Mouse (Mus musculus) limb, embryonic 12.5 days (tissue): ENCODE results near the gene Ovol1. TPM values are rescaled to one million over a fixed set of nuclear protein-coding genes. Genes with fewer than 3 reads are reported as not detected.

Experiments used
- ATAC-seq: fragments of 200-750 bp; cut with Nextera tagmentation; 2 replicates; pipeline ENCODE4 v1.8.0; 2017; ENCODE audit warnings: low read depth, moderate TSS enrichment; ENCODE audit not compliant: insufficient number of reproducible peaks, insufficient read depth, low FRiP score, low TSS enrichment
- H3K27ac ChIP-seq: fragments of 300-500 bp; sonication (generic); 2 replicates; pipeline ENCODE4 v1.5.1; 2016; ENCODE audit warnings: mild to moderate bottlenecking, moderate library complexity
- H3K27me3 ChIP-seq: fragments of 300-500 bp; sonication (generic); 2 replicates; pipeline ENCODE4 v1.6.1; 2016; ENCODE audit warnings: mild to moderate bottlenecking, moderate library complexity
- H3K36me3 ChIP-seq: fragments of 300-500 bp; sonication (generic); 2 replicates; pipeline ENCODE4 v1.6.1; 2016; ENCODE audit warnings: mild to moderate bottlenecking, moderate library complexity
- H3K4me1 ChIP-seq: fragments of 300-500 bp; sonication (generic); replicated peaks from 2 replicates; pipeline ENCODE4 v1.6.1; 2016
- H3K4me2 ChIP-seq: fragments of 300-500 bp; sonication (generic); 2 replicates; pipeline ENCODE4 v1.6.1; 2016; ENCODE audit warnings: mild to moderate bottlenecking, moderate library complexity
- H3K4me3 ChIP-seq: fragments of 300-500 bp; sonication (generic); replicated peaks from 2 replicates; pipeline ENCODE4 v1.5.1; 2016; ENCODE audit warnings: mild to moderate bottlenecking
- H3K9ac ChIP-seq: fragments of 300-500 bp; sonication (generic); replicated peaks from 2 replicates; pipeline ENCODE4 v1.6.1; 2016; ENCODE audit warnings: mild to moderate bottlenecking, moderate library complexity
- H3K9me3 ChIP-seq: fragments of 300-500 bp; sonication (generic); 2 replicates; pipeline ENCODE4 v1.6.1; 2016; ENCODE audit warnings: mild to moderate bottlenecking, moderate library complexity
- WGBS: fragments of 180-500 bp; shearing (Covaris S2); methylation state at CpG from one replicate; pipeline ENCODE4 v1.1.7; 2016; 5-methylcytosine and 5-hydroxymethylcytosine counted together
- polyA plus RNA-seq: library from polyadenylated mRNA; unstranded; fragments of >200 nt; fragmentation: Nextera tagmentation; extraction: Ambion mirVana; gene quantifications from 2 replicates; pipeline ENCODE4 v1.2.1, GENCODE M21; 2016

The Ovol1 gene
- polyA plus RNA-seq, 1 experiment from 2014 or later: 1.2 TPM

DNA sequence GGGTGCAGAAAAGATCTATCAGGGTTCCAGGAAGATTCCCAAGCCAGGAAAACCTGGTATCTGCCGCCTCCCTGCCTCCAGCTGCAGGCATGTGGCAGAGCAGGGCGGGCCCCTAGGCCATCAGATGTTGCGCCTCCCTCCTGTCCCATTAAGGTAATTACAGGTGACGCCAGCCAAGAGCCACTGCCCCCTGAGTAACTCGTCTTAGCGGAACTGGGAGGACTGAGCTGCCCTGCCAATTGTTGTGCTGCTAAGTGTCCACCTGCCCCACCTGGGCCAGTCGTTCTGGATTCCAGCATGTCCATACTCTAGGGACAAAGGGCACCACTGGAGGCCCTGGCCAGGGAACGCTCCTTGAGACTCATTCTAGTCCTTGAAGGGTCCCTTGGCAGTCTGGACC is 6.6 kb downstream of the Ovol1 start:
- H3K9ac ChIP-seq: 0 out of 2 replicates have a peak overlapping the region, but pooled peaks have one; percentile 31
- H3K27ac ChIP-seq: no peak overlapping the region
- H3K4me3 ChIP-seq: no peak overlapping the region
- no peak for ATAC-seq
- no peak overlapping the region for H3K4me2 ChIP-seq
- H3K9me3 ChIP-seq: no peaks in the 10 kb centered on the region
- 43% methylated on average over 8 of the region's 8 CpGs for WGBS
- H3K27me3 ChIP-seq: peaks cover 53% of the 10 kb centered on the region
- 0 out of 2 replicates have a peak, but pooled peaks cover 6% of the 10 kb centered on the region for H3K4me1 ChIP-seq
- no peaks in the 10 kb centered on the region for H3K36me3 ChIP-seq

DNA sequence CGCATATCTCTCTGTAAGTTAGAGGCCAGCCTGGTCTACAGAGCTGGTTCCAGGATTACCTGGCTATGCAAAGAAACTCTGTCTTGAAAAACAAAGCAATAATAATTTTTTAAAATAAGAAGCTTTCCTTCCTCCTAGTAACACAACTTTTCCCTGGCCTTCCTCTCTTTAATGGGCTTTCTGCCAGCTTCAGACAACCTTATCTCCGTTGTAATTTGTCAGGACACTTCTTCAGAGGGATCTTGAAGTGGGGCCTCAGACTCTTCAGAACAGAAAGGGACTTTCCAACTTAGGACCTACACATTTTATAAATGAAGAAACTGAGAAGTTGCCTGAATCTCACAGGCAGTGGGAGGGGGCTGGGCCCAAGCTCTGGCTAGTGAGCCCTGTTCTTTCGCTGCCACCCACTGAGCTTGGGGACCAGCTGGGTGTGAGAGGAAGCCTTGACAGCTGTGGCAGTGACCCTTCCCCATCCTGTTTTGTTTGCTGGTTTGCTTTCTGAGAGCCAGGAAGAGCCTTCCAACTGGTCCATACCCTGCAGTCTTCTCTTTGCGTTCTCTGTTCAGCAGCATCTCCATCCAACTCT is 12.9 kb downstream of the Ovol1 start:
- Histone ChIP-seq H3K9ac (no peak overlapping the region), H3K27me3 (peaks cover 3% of the 10 kb centered on the region; the same call in 1 of the 2 replicates), H3K36me3 (no peaks in the 10 kb centered on the region), H3K4me2 (no peak overlapping the region), H3K9me3 (no peaks in the 10 kb centered on the region), H3K27ac (no peak overlapping the region), H3K4me1 (no peaks in the 10 kb centered on the region), H3K4me3 (no peak overlapping the region)
- ATAC-seq: no peak
- WGBS: 71% methylated on average over 4 of the region's 4 CpGs

DNA sequence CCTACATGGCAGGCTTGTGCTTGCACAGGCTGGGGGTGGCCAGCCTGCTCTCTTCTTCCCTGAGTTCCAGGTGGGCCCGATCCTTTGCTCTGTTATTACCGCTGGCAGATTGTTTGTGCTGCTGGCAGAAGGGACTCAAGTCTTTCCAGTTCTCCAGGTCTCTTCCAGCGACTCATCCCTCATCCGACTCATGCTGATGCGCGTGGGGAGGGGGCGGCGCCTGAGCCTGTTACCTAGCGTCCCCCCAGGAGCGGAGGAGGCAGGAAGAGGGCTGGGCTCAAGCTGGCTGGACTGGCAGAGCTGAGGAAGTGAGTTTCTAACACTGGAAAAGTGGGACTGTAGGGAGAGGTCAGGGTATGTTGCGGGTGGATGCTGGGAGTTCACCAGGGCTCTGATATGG is 16.4 kb downstream of the Ovol1 start:
- Histone ChIP-seq H3K27ac (no peak overlapping the region), H3K9ac (no peak overlapping the region), H3K4me1 (no peaks in the 10 kb centered on the region), H3K9me3 (no peaks in the 10 kb centered on the region), H3K4me3 (no peak overlapping the region), H3K4me2 (no peak overlapping the region), H3K27me3 (peaks cover 3% of the 10 kb centered on the region; the same call in 1 of the 2 replicates), H3K36me3 (no peaks in the 10 kb centered on the region)
- WGBS: 47% methylated on average over 11 of the region's 11 CpGs
- ATAC-seq: no peak

DNA sequence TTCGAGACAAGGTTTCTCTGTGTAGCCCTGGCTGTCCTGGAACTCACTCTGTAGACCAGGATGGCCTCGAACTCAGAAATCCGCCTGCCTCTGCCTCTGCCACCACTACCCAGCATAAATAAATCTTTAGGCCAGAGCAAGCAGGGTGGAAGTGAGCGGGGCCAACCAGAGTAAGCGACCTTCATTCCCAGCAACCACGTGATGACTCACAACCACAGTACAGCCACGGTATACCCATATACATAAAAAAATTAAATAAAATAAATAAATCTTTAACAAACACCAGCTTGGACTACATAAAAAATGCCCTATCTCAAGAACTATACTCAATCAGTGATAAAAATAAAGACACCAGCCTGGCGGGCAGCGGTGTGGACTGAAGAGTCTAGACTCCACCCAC is 17.1 kb downstream of the Ovol1 start:
- H3K4me1 ChIP-seq: no peaks in the 10 kb centered on the region
- no peak overlapping the region for H3K9ac ChIP-seq
- H3K4me3 ChIP-seq: no peak overlapping the region
- WGBS: 87% methylated on average over 9 of the region's 9 CpGs
- no peak overlapping the region for H3K4me2 ChIP-seq
- peaks cover 7% of the 10 kb centered on the region for H3K27me3 ChIP-seq
- no peaks in the 10 kb centered on the region for H3K36me3 ChIP-seq
- H3K27ac ChIP-seq: no peak overlapping the region
- H3K9me3 ChIP-seq: no peaks in the 10 kb centered on the region
- ATAC-seq: no peak

DNA sequence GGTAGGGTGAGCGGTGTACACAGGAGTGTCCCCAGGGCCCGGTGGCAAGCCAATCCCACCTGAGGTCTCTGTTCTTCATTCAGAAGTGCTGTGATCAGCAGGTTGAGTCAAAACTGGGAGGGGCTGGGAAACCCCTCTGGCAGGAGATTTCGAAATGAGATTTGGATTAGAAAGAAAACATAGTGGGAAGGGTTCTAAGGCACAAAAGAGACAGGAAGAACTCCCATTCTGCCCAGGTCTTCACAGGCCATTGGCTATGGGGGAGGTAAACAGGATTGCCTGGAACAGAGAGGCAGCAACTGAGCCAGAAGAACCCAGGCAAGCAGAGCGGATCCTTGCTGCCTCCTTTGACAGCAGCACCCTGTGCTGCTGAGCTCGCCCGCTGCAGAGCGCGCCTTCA is 21.7 kb downstream of the Ovol1 start:
- H3K4me2 ChIP-seq: no peak overlapping the region
- no peak overlapping the region for H3K27ac ChIP-seq
- 77% methylated on average over 8 of the region's 8 CpGs for WGBS
- H3K4me3 ChIP-seq: no peak overlapping the region
- H3K4me1 ChIP-seq: no peaks in the 10 kb centered on the region
- H3K9me3 ChIP-seq: no peaks in the 10 kb centered on the region
- H3K27me3 ChIP-seq: peaks cover 23% of the 10 kb centered on the region
- H3K36me3 ChIP-seq: no peaks in the 10 kb centered on the region
- H3K9ac ChIP-seq: no peak overlapping the region
- ATAC-seq: no peak

DNA sequence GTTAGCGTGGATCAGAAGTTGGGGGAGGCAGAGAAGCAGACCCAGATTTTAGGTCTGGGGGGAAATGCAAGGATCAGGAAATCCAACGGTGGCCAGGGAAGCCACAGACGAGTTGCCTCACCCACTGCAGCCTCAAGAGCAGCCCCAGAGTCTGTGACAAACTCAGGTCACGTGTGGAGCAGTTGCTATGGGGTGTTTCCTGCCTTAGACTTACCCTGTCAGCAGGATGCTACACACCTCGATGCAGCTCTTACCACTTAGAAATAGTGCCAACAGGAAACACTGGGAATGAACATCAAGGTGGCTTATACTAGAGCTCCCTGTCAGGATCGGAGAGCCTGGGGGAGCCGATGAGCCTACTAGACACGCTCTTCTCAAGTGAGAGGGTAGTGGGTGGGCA is 27.9 kb downstream of the Ovol1 start:
- Histone ChIP-seq H3K9me3 (no peaks in the 10 kb centered on the region), H3K9ac (no peak overlapping the region), H3K4me2 (no peak overlapping the region), H3K27ac (no peak overlapping the region), H3K36me3 (no peaks in the 10 kb centered on the region), H3K27me3 (peaks cover 18% of the 10 kb centered on the region; the same call in 1 of the 2 replicates), H3K4me3 (no peak overlapping the region), H3K4me1 (peaks cover 5% of the 10 kb centered on the region; the same call in 1 of the 2 replicates)
- WGBS: 63% methylated on average over 8 of the region's 8 CpGs
- ATAC-seq: no peak

DNA sequence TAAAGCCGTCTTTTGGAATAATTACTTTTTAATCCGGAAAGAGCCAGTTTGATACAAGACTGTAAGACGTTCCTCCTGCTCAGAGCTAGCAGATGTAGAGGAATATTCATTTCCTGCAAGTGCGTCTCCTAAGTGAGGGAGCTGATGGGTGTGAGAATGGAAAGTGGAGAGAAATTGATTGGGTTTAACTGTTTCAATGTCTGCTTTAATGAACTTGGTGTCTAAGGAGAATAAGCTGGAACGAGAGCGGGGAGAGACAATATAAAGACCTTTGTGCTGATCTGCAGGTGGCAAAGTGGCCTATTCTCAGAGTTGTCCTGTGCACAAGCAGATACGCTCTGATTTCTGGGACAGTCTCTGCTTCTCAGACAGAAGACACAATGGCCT is 30.3 kb downstream of the Ovol1 start:
- Histone ChIP-seq H3K27me3 (peaks cover 10% of the 10 kb centered on the region; the same call in 1 of the 2 replicates), H3K9me3 (no peaks in the 10 kb centered on the region), H3K4me1 (peaks cover 5% of the 10 kb centered on the region; the same call in 1 of the 2 replicates), H3K9ac (no peak overlapping the region), H3K36me3 (no peaks in the 10 kb centered on the region), H3K4me2 (no peak overlapping the region), H3K4me3 (no peak overlapping the region), H3K27ac (no peak overlapping the region)
- ATAC-seq: no peak
- WGBS: 66% methylated on average over 7 of the region's 7 CpGs

DNA sequence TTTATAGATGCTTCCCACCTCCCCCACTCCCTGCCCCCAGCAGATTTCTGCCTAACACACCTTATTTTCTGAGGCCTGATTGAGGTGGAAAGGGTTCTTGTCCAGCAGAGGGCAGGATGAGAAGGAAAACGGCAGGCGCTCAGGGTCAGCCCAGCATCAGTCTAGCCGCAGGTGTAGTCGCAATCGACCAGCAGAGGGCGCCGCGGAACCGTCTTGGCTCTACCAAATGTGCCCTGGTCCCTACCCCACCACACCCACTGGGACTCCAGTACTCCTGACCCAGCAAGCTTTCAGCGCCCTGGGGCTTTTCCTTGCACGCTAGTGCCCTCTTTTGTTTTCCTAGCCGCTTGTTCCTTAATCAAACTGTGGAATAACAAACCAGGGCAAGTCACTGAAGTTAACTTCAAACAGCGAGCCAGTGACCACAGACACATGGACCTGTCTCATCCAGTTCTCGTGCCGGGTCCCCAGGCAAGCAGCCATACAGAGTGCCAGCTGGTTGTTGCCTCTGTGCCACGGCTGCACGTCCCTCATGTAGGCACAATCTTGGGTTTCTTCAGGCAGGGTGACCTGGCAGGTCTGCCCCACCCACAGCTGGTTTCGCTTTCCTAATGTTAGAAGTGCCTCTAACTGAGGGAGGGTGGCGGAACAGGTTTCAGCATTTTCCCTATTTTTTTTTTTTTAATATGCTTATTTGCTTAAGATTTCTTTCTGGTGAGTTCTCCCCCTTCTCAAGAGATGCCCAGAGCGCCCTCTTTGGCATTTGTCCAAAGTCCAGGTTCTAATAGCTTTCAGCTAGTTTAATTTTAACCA is 30.9 kb downstream of the Ovol1 start:
- Histone ChIP-seq H3K27me3 (peaks cover 10% of the 10 kb centered on the region; the same call in 1 of the 2 replicates), H3K27ac (no peak overlapping the region), H3K9me3 (no peaks in the 10 kb centered on the region), H3K36me3 (no peaks in the 10 kb centered on the region), H3K4me2 (peak overlapping the region; percentile 30), H3K4me3 (peak overlapping the region; percentile 11; the same call in 1 of the 2 replicates), H3K9ac (no peak overlapping the region), H3K4me1 (peaks cover 5% of the 10 kb centered on the region; the same call in 1 of the 2 replicates)
- ATAC-seq: peak; percentile 89
- 16% methylated on average over 20 of the region's 20 CpGs for WGBS

DNA sequence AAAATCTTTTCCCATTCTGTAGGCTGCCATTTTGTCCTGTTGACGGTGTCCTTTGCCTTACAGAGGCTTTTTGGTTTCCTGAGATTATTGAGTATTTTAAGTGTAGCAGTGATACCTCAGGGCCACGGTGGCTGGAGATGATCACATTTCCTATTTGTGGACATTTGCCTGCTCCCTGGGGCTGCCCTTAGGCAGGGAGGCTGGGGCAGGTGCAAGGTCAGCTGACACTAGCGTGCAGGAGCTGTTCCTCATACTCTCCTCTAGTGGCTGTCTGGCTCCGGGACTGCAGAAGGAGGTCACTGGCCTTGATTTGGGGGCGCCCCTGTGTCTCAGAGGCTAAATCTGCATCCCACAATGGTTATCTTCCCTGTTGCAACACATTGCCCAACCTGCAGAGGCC is 35.2 kb downstream of the Ovol1 start:
- Histone ChIP-seq H3K4me3 (no peak overlapping the region), H3K27me3 (no peaks in the 10 kb centered on the region), H3K9me3 (no peaks in the 10 kb centered on the region), H3K4me1 (peaks cover 5% of the 10 kb centered on the region; the same call in 1 of the 2 replicates), H3K4me2 (no peak overlapping the region), H3K27ac (no peak overlapping the region), H3K36me3 (no peaks in the 10 kb centered on the region), H3K9ac (no peak overlapping the region)
- 71% methylated on average over 5 of the region's 5 CpGs for WGBS
- no peak for ATAC-seq

DNA sequence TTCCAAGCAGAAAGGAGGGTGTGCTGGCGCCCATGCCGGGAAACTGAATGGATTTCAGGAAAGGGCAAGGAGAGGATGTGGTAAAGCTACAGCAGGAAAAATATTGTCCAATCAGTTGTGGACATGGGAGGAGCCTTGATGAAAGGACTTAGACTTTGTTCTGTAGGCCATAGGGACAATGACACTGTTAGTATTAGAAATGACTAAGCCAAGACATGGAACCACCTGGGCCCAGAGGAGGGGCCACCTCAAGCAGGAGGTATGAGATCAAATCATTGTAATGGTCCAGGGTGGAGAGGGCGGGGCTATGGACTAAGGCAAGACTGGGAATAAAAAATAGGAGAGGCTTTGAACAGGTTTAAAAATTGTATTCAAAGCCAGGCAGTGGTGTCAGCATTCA is 41.7 kb downstream of the Ovol1 start:
- Histone ChIP-seq H3K9me3 (no peaks in the 10 kb centered on the region), H3K9ac (no peak overlapping the region)
- 87% methylated on average over 3 of the region's 3 CpGs for WGBS

DNA sequence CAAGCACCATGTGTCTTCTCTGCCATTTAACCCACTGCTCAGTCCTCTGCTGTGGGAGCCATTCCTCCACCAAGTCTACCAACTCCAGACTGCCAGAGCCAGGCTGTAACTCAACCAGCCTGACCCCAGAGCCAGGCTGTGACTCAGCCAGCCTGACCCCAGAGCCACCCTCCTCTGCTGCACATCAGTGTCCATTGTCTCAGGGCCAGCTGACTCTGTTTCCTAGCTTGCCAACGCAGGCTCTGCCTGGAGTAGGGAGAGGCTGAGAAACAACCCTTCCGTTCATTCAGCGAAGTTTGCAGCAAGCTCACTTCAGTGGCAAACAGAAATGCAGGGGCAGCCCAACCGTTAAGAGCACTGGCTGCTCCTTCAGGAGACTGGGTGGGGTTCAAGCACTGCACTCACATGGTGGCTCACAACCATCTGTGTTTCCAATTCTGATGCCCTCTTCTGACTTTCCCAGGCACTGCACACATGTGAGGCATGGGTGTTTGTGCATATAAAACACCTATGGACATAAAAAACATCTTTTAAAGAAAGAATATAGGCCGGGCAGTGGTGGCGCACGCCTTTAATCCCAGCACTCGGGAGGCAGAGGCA is 43.4 kb downstream of the Ovol1 start:
- no peaks in the 10 kb centered on the region for H3K27me3 ChIP-seq
- H3K4me1 ChIP-seq: no peaks in the 10 kb centered on the region
- no peak overlapping the region for H3K27ac ChIP-seq
- H3K9ac ChIP-seq: no peak overlapping the region
- 84% methylated on average over 8 of the region's 8 CpGs for WGBS
- H3K36me3 ChIP-seq: no peaks in the 10 kb centered on the region
- ATAC-seq: no peak
- H3K4me3 ChIP-seq: no peak overlapping the region
- H3K4me2 ChIP-seq: no peak overlapping the region
- H3K9me3 ChIP-seq: peaks cover 6% of the 10 kb centered on the region; the same call in 1 of the 2 replicates

More for the DNA sequence above, 41.7 kb downstream of the Ovol1 start:
- H3K4me3 ChIP-seq: no peak overlapping the region
- H3K36me3 ChIP-seq: no peaks in the 10 kb centered on the region
- H3K4me2 ChIP-seq: no peak overlapping the region
- ATAC-seq: no peak
- no peak overlapping the region for H3K27ac ChIP-seq
- no peaks in the 10 kb centered on the region for H3K27me3 ChIP-seq
- no peaks in the 10 kb centered on the region for H3K4me1 ChIP-seq
